Mouse (Mus musculus) colon, adult 2 months (tissue): Measurements from ENCODE around the gene Xndc1. TPM values are rescaled to one million over a fixed set of nuclear protein-coding genes. Genes with fewer than 3 reads are reported as not detected.

Experiments
- polyA plus RNA-seq: library from polyadenylated mRNA; depleted of rRNA; stranded (reverse); fragments of >200 nt; gene quantifications from 2 replicates; pipeline ENCODE4 v1.2.3, GENCODE M21; 2012; rRNA removed

Xndc1 gene
- 12.3 and 12.9 TPM in 2 replicates for polyA plus RNA-seq

DNA sequence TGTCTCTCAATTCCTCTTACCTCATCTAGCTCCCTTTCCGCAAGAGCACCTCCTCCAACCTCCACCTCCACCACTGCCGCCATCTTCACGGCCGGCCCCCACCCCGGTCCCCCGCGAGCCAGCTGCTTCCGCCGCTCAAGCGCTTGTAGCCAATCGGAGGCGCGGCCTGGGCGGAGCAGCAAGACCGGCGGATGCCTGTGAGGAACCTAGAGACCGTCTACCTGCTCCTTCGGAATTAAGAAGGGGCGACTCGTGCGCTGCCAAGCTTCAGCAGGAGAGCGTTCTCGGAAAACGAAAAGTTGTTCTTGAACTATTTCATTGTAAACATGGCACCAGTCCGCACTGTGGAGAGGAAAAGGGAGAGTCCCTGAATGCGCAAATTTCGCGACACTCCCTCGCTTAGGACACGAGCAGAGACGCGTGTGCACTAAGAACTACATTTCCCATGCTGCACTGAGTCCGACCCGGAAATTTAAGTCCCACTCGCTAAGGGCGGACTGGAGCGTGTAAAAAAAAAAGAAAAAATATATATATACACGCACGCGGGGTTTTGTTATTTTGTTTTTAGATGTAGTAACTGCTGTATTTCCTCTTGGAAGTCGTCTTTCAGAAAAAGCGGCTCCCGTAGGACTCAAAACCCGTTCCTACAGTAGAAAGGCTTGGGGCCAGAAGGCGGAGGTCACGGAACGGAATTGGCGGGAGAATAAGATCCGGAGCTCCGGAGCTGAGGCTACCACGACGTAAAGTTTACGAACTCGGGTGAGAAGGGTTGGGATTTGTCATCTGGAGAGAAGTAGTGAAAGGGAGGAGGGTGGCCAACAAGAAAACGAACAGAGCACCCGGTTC, at the start of gene Xndc1, which contains the start of the genes Rnf121 and Xntrpc:
Xndc1 (plus strand) TSS at position 466 of the 846 bp plus-strand sequence.
Rnf121 (minus strand) TSS at position 424 of the 846 bp plus-strand sequence.
Xntrpc (plus strand) TSS at position 668 of the 846 bp plus-strand sequence.

DNA sequence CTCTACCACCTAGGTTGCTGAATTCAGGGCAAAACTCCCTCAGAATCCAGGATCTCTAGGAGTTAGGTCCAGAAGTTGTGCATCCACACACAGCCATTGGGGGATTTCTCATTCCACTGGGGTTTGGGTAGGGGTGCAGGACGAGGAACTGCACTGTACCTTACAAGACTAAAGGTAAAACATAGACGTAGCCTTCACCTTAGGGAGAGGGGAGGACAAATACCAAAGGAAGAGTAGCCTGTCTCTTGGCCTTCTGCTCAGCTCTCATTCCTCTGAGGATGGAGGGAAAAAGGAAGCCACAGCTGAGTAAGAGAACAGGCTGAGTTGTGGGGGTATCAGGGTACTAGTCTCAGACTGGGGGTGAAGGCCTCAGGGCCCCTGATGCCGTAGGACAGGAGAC, 46.7 kb upstream of the Xndc1 start, which contains the start of gene Il18bp:
Il18bp (minus strand) TSS at position 101 of the 400 bp plus-strand sequence.

DNA sequence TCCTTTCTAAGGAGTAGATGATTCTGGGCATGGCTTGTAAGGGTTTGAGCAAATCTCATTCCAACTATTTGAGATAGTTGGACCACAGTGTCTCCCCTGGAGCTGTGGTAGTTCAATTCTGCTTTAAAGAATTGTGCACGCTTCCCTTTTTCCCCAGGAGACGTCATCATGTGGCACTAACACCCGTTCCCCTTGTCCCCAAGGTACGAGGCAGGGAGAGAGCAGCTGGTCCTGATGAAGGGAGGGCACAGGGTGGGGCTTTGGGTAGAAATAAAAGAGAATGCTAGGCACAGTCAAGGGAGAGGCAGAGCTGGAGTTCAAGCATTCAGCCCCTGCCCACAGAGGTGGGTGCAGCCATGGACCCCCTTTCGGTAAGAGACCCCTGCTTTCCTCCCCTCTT, 17.5 kb downstream of the Xndc1 start, which contains the start of gene Trpc2:
Trpc2 (plus strand) TSS at position 301 of the 400 bp plus-strand sequence.

DNA sequence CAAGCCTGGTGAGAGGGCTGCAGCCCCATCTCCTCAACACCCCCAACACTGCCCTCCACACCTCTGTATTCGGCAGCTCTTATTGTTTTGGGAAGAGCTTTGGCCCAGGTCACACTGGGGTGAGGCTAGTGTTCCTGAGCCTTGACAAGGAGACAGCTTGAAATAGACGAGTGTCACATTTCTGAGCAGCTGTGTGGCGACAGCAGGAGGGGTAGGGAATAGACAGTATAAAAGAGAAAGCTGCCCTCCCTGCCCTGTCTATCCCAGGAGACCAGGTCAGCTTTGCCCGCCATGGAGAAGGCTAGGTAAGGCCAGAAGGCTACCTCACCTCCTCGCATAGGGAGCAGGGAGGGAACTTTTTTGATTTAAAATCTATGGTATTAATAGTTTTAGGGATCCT, 36.2 kb downstream of the Xndc1 start, which contains the start of gene Art1:
Art1 (plus strand) TSS at position 257 of the 400 bp plus-strand sequence.

DNA sequence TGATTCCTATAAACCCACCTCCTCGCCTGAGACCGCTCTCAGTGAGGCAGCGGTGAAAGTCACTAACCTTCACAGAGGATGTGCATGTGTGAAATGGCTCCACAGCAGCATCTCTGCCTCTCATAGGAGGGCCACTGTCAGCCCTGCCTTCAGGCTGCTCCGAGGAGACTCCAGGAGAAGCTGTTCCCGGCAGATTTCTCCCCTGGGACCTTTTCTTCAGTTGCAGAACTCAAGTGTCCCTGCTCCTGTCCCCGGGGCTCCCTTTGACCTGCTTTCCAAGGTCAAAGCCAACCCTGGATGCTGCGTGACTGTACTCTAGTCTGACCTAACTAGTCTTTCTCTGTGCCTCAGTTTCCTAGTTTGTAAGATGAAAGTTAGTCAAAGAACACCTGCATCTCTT, 43.9 kb downstream of the Xndc1 start, which contains the start of gene Art5:
Art5 (minus strand) TSS at position 319 of the 400 bp plus-strand sequence.

DNA sequence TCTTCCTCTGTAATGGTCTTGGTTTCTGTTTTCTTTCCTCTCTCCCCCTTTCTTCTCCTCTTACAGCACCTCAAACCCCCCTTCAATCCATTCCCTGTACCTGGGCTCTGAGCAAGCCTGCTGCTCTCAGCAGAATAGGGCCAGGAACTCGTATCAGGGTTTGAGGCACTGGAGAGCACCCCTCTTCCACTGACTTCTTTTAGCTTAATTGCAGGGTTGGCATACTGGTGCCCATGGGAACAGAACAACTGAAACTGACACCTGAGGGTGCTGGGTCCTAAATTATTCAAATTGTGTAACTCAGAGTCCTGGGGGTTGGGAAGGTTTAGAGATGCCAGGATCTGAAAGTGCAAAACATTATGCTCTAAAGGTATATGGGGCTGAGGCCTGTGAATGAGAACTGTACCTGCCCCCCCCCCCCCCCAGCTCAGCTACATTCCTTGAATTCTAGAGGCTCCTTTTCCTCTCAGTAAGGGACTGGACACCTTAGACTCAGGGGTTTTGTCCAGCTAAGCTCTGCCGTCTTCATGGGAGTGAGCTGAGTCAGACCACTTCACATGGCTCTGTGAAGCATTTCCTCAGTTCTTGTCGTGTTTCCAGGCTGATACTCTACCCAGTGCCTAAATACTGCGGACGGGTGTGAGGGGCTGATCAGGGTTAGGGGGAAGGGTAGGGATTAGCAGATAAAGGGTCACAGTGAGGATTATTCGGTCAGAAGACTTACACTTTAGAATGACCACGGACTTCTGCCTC, 51.4 kb downstream of the Xndc1 start, which contains the start of gene Chrna10:
Chrna10 (minus strand) TSS at position 250 of the 753 bp plus-strand sequence.

Other genes starting within 250 kb of the Xndc1 start
- 1.3 and 2.0 TPM in 2 replicates for gene Phox2a, start 247.2 kb upstream of the Xndc1 start, polyA plus RNA-seq
- gene Inppl1, start 227.3 kb upstream of the Xndc1 start, polyA plus RNA-seq = 118 and 140 TPM in 2 replicates
- gene Folr2, start 208.3 kb upstream of the Xndc1 start, polyA plus RNA-seq = 10.6 and 14.3 TPM in 2 replicates
- gene Anapc15, start 201.8 kb upstream of the Xndc1 start, polyA plus RNA-seq = 20.6 and 25.7 TPM in 2 replicates
- gene Folr1, start 194.7 kb upstream of the Xndc1 start, polyA plus RNA-seq = 1.1 and 1.2 TPM in 2 replicates
- 223 and 226 TPM in 2 replicates for gene Lamtor1, start 159.6 kb upstream of the Xndc1 start, polyA plus RNA-seq
- gene Tomt, start 159.2 kb upstream of the Xndc1 start, polyA plus RNA-seq = 0.08 and 0.13 TPM in 2 replicates
- gene Lrrc51, start 131.6 kb upstream of the Xndc1 start, polyA plus RNA-seq = 15.6 and 20.1 TPM in 2 replicates
- gene Numa1, start 131.4 kb upstream of the Xndc1 start, polyA plus RNA-seq = 82.1 and 93.1 TPM in 2 replicates
- gene Il18bp, start 46.8 kb upstream of the Xndc1 start, polyA plus RNA-seq = 5.1 and 6.9 TPM in 2 replicates
- 21.0 and 30.4 TPM in 2 replicates for gene Rnf121, start within 50 bp of the Xndc1 start, polyA plus RNA-seq
- gene Xntrpc, start 202 bp downstream of the Xndc1 start, polyA plus RNA-seq = 2.1 and 3.2 TPM in 2 replicates
- gene Trpc2, start 17.6 kb downstream of the Xndc1 start, polyA plus RNA-seq = not detected in 2 replicates
- gene Art1, start 36.2 kb downstream of the Xndc1 start, polyA plus RNA-seq = 0.07 TPM in 1 of 2 replicates, not detected in the other
- gene Art5, start 44.0 kb downstream of the Xndc1 start, polyA plus RNA-seq = 0.47 and 0.51 TPM in 2 replicates
- 0.67 and 0.78 TPM in 2 replicates for gene Chrna10, start 51.3 kb downstream of the Xndc1 start, polyA plus RNA-seq
- gene Nup98, start 144.7 kb downstream of the Xndc1 start, polyA plus RNA-seq = 10.7 and 11.5 TPM in 2 replicates
- gene Pgap2, start 144.7 kb downstream of the Xndc1 start, polyA plus RNA-seq = 172 and 209 TPM in 2 replicates
- gene Rhog, start 190.5 kb downstream of the Xndc1 start, polyA plus RNA-seq = 70.9 and 80.7 TPM in 2 replicates
- gene Stim1, start 202.3 kb downstream of the Xndc1 start, polyA plus RNA-seq = 114 and 124 TPM in 2 replicates